Mouse (Mus musculus) MEL (cell line): Measurements from ENCODE around the gene Wdr45. TPM values are rescaled to one million over a fixed set of nuclear protein-coding genes. Genes with fewer than 3 reads are reported as not detected.

Experiments
- DNase-seq: peaks from one replicate; pipeline ENCODE4 v3.0.0; 2011; ENCODE audit warnings: low read depth, low spot score
- H3K27ac ChIP-seq: 2 replicates; pipeline ENCODE4 v1.5.1; 2012; ENCODE audit warnings: low read depth, mild to moderate bottlenecking, control low read depth, low read length, moderate library complexity; ENCODE audit not compliant: control insufficient read depth
- H3K27me3 ChIP-seq, 2 experiments: fragments of 150-350 bp in 1 of 2; sonication (generic) in 1 of 2; 2 replicates each; pipeline ENCODE4 v1.6.1; 2012; ENCODE audit warnings: low read length in 2 of 2, mild to moderate bottlenecking in 2 of 2, improper control_type of control experiment in 1 of 2, moderate library complexity in 1 of 2; ENCODE audit not compliant: insufficient read depth in 2 of 2, control insufficient read depth in 1 of 2
- H3K36me3 ChIP-seq, 2 experiments: 2 replicates each; pipeline ENCODE4 v1.6.1; 2012 to 2014; ENCODE audit warnings: low read length in 2 of 2, improper control_type of control experiment in 1 of 2, inconsistent platforms in 1 of 2, mild to moderate bottlenecking in 1 of 2; ENCODE audit not compliant: insufficient read depth in 2 of 2, control insufficient read depth in 1 of 2
- H3K4me1 ChIP-seq, 2 experiments: fragments of 150-350 bp in 1 of 2; sonication (generic) in 1 of 2; 2 replicates each; pipeline ENCODE4 v1.6.1; 2012; ENCODE audit warnings: low read length in 2 of 2, improper control_type of control experiment in 1 of 2, mild to moderate bottlenecking in 1 of 2; ENCODE audit not compliant: insufficient read depth in 2 of 2, control insufficient read depth in 1 of 2
- H3K4me3 ChIP-seq, 2 experiments: fragments of 150-350 bp in 1 of 2; sonication (generic) in 1 of 2; 2 replicates each; pipeline ENCODE4 v1.5.1; 2012; ENCODE audit warnings: low read depth in 2 of 2, low read length in 2 of 2, mild to moderate bottlenecking in 2 of 2, moderate library complexity in 2 of 2, control low read depth in 1 of 2, improper control_type of control experiment in 1 of 2; ENCODE audit not compliant: control insufficient read depth in 1 of 2, insufficient read depth in 1 of 2
- H3K79me2 ChIP-seq: 2 replicates; pipeline ENCODE4 v1.6.1; 2012; ENCODE audit warnings: mild to moderate bottlenecking, low read length, moderate library complexity; ENCODE audit not compliant: control insufficient read depth, poor library complexity, insufficient read depth
- H3K9ac ChIP-seq: 2 replicates; pipeline ENCODE4 v1.6.1; 2012; ENCODE audit warnings: low read depth, mild to moderate bottlenecking, control low read depth, low read length, moderate library complexity; ENCODE audit not compliant: control insufficient read depth, poor library complexity, severe bottlenecking
- H3K9me3 ChIP-seq: fragments of 150-350 bp; sonication (generic); replicated peaks from 2 replicates; pipeline ENCODE4 v1.6.1; 2012; ENCODE audit warnings: mild to moderate bottlenecking, low read length, improper control_type of control experiment, moderate library complexity; ENCODE audit not compliant: insufficient read depth
- CHD1 ChIP-seq: IDR thresholded peaks from 2 replicates; pipeline ENCODE4 v1.6.1; 2012; ENCODE audit warnings: low read depth, mild to moderate bottlenecking, inconsistent platforms, low read length, improper control_type of control experiment
- CHD2 ChIP-seq: IDR thresholded peaks from 2 replicates; pipeline ENCODE4 v1.6.1; 2011; ENCODE audit warnings: low read length, improper control_type of control experiment
- CTCF ChIP-seq, 3 experiments: IDR thresholded peaks in 2 of 3; conservative IDR thresholded peaks in 1 of 3; 2 replicates each; pipeline ENCODE4 v1.5.1; 2011 to 2012; ENCODE audit warnings: low read length in 3 of 3, low read depth in 2 of 3, mild to moderate bottlenecking in 2 of 3, improper control_type of control experiment in 1 of 3, inconsistent platforms in 1 of 3, mixed read lengths in 1 of 3, moderate library complexity in 1 of 3; ENCODE audit not compliant: control insufficient read depth in 1 of 3, insufficient read depth in 1 of 3, poor library complexity in 1 of 3, severe bottlenecking in 1 of 3
- E2F4 ChIP-seq: IDR thresholded peaks from 2 replicates; pipeline ENCODE4 v1.6.1; 2011; ENCODE audit warnings: low read depth, low read length, improper control_type of control experiment, borderline replicate concordance
- ELF1 ChIP-seq: IDR thresholded peaks from 2 replicates; pipeline ENCODE4 v1.6.1; 2014; ENCODE audit warnings: low read depth, mild to moderate bottlenecking, inconsistent platforms, low read length, improper control_type of control experiment, moderate library complexity
- EP300 ChIP-seq, 2 experiments: IDR thresholded peaks; 2 replicates each; pipeline ENCODE4 v1.6.1; 2011; ENCODE audit warnings: improper control_type of control experiment in 2 of 2, low read length in 2 of 2, low read depth in 1 of 2, mild to moderate bottlenecking in 1 of 2
- MAX ChIP-seq: IDR thresholded peaks from 2 replicates; pipeline ENCODE4 v1.6.1; 2011; ENCODE audit warnings: low read length, improper control_type of control experiment
- MAZ ChIP-seq: IDR thresholded peaks from 2 replicates; pipeline ENCODE4 v1.6.1; 2012; ENCODE audit warnings: low read depth, mild to moderate bottlenecking, inconsistent platforms, low read length, improper control_type of control experiment
- MXI1 ChIP-seq: IDR thresholded peaks from 2 replicates; pipeline ENCODE4 v1.6.1; 2011; ENCODE audit warnings: mild to moderate bottlenecking, low read depth, low read length, improper control_type of control experiment
- MYB ChIP-seq: IDR thresholded peaks from 2 replicates; pipeline ENCODE4 v1.6.1; 2011; ENCODE audit warnings: mild to moderate bottlenecking, low read depth, low read length, improper control_type of control experiment
- NELFE ChIP-seq: IDR thresholded peaks from 2 replicates; pipeline ENCODE4 v1.6.1; 2011; ENCODE audit warnings: low read depth, low read length, improper control_type of control experiment
- NRF1 ChIP-seq: IDR thresholded peaks from 2 replicates; pipeline ENCODE4 v1.6.1; 2014; ENCODE audit warnings: low read depth, mild to moderate bottlenecking, inconsistent platforms, low read length, improper control_type of control experiment, moderate library complexity; ENCODE audit not compliant: poor library complexity, insufficient read depth, severe bottlenecking
- POLR2A ChIP-seq, 2 experiments: IDR thresholded peaks; 2 replicates each; pipeline ENCODE4 v1.6.1; 2011 to 2012; ENCODE audit warnings: low read length in 2 of 2, mild to moderate bottlenecking in 2 of 2, control low read depth in 1 of 2, improper control_type of control experiment in 1 of 2, low read depth in 1 of 2, moderate library complexity in 1 of 2; ENCODE audit not compliant: control insufficient read depth in 1 of 2, insufficient read depth in 1 of 2, poor library complexity in 1 of 2
- POLR2AphosphoS2 ChIP-seq: IDR thresholded peaks from 2 replicates; pipeline ENCODE4 v1.6.1; 2011; ENCODE audit warnings: low read length, improper control_type of control experiment
- RAD21 ChIP-seq: IDR thresholded peaks from 2 replicates; pipeline ENCODE4 v1.6.1; 2011; ENCODE audit warnings: mild to moderate bottlenecking, low read depth, low read length, improper control_type of control experiment
- SIN3A ChIP-seq: IDR thresholded peaks from 2 replicates; pipeline ENCODE4 v1.6.1; 2012; ENCODE audit warnings: low read length, improper control_type of control experiment, inconsistent platforms
- SMC3 ChIP-seq: IDR thresholded peaks from 2 replicates; pipeline ENCODE4 v1.6.1; 2011; ENCODE audit warnings: low read depth, low read length, improper control_type of control experiment
- TAL1 ChIP-seq: IDR thresholded peaks from 2 replicates; pipeline ENCODE4 v1.6.1; 2012; ENCODE audit warnings: mild to moderate bottlenecking, inconsistent platforms, low read length, moderate library complexity, mixed read lengths
- TBP ChIP-seq: IDR thresholded peaks from 2 replicates; pipeline ENCODE4 v1.8.0; 2011; ENCODE audit warnings: low read depth, low read length, improper control_type of control experiment
- TCF12 ChIP-seq: IDR thresholded peaks from 2 replicates; pipeline ENCODE4 v1.6.1; 2014; ENCODE audit warnings: low read depth, mild to moderate bottlenecking, inconsistent platforms, low read length, improper control_type of control experiment, moderate library complexity
- UBTF ChIP-seq: IDR thresholded peaks from 2 replicates; pipeline ENCODE4 v1.6.1; 2012; ENCODE audit warnings: low read depth, mild to moderate bottlenecking, inconsistent platforms, low read length, improper control_type of control experiment, moderate library complexity, borderline replicate concordance; ENCODE audit not compliant: insufficient read depth
- USF1 ChIP-seq: IDR thresholded peaks from 2 replicates; pipeline ENCODE4 v1.6.1; 2014; ENCODE audit warnings: low read depth, mild to moderate bottlenecking, inconsistent platforms, low read length, improper control_type of control experiment, moderate library complexity
- ZC3H11A ChIP-seq: IDR thresholded peaks from 2 replicates; pipeline ENCODE4 v1.6.1; 2012; ENCODE audit warnings: low read depth, mild to moderate bottlenecking, inconsistent platforms, low read length, improper control_type of control experiment
- ZMIZ1 ChIP-seq: IDR thresholded peaks from 2 replicates; pipeline ENCODE4 v1.6.1; 2012; ENCODE audit warnings: low read depth, mild to moderate bottlenecking, inconsistent platforms, low read length, improper control_type of control experiment, moderate library complexity
- ZNF384 ChIP-seq: IDR thresholded peaks from 2 replicates; pipeline ENCODE4 v1.6.1; 2012; ENCODE audit warnings: low read depth, mild to moderate bottlenecking, inconsistent platforms, low read length, improper control_type of control experiment
- polyA plus RNA-seq, 2 experiments: library from polyadenylated mRNA; stranded (reverse) in 1 of 2; unstranded in 1 of 2; fragments of >175 nt in 1 of 2; fragments of >200 nt in 1 of 2; gene quantifications; 2 replicates each; pipeline versions ENCODE4 v1.2.1 to v1.2.4; 2012; ENCODE audit warnings: low replicate concordance in 2 of 2, low read depth in 1 of 2; ENCODE audit not compliant: insufficient read length in 2 of 2, insufficient read depth in 1 of 2, missing spikeins in 1 of 2
- total RNA-seq: library from RNA; depleted of rRNA; stranded (reverse); fragments of 300-350 nt; gene quantifications from 2 replicates; pipeline ENCODE4 v1.2.3, GENCODE M21; 2012

Gene Wdr45
- total and polyA plus RNA-seq, 3 experiments = 13.9 to 36.1 TPM; not detected in 1

- Histone ChIP-seq H3K79me2 (peaks cover 1% of the 10 kb centered on the region; the same call in 1 of the 2 replicates), H3K27ac (no peak overlapping the region), H3K4me3 (peak overlapping the region; percentile 54 to 67; a peak in 3 of 4 replicates), H3K4me1 (peaks cover 0 to 6% of the 10 kb centered on the region in 2 experiments; a peak in 1 of 4 replicates)
- DNase-seq = peak; percentile 54
- no peak for TF ChIP-seq MYB
- no peak for TF ChIP-seq EP300 (IDR thresholded peaks at IDR 0.05; ENCODE audit: low read depth in 1 of 2, low read length in 2 of 2)
- no peak for TF ChIP-seq TBP
- no peak for TF ChIP-seq USF1
- peak in 1 of 3 experiments; percentile 47; a peak in 2 of 6 replicates for TF ChIP-seq CTCF (IDR thresholded peaks at IDR 0.05 in 2 of 3, conservative IDR thresholded peaks at IDR 0.05 in 1 of 3; ENCODE audit: control insufficient read depth in 1 of 3, insufficient read depth in 1 of 3, low read depth in 2 of 3, low read length in 3 of 3, poor library complexity in 1 of 3, severe bottlenecking in 1 of 3)
- TF ChIP-seq ZNF384 = no peak
- peak; percentile 15 for TF ChIP-seq RAD21
- 0 out of 2 replicates have a peak, but pooled peaks have one; percentile 55 for TF ChIP-seq CHD1
- TF ChIP-seq SIN3A = no peak
- TF ChIP-seq NRF1 = no peak
- TF ChIP-seq MXI1 = peak; percentile 17; the same call in 1 of the 2 replicates
- peak; percentile 37 for TF ChIP-seq SMC3
- TF ChIP-seq, all 39 proteins: peak for 5
- Histone ChIP-seq H3K9me3 (no peaks in the 10 kb centered on the region), H3K9ac (no peak overlapping the region), H3K27me3 (peaks cover 0 to 4% of the 10 kb centered on the region in 2 experiments), H3K36me3 (peaks cover 0 to 3% of the 10 kb centered on the region in 2 experiments; a peak in 1 of 4 replicates)
Measured at GRCm38 (mm10) chrX:7678986-7679385, 35.1 kb upstream of the Wdr45 start.

DNA sequence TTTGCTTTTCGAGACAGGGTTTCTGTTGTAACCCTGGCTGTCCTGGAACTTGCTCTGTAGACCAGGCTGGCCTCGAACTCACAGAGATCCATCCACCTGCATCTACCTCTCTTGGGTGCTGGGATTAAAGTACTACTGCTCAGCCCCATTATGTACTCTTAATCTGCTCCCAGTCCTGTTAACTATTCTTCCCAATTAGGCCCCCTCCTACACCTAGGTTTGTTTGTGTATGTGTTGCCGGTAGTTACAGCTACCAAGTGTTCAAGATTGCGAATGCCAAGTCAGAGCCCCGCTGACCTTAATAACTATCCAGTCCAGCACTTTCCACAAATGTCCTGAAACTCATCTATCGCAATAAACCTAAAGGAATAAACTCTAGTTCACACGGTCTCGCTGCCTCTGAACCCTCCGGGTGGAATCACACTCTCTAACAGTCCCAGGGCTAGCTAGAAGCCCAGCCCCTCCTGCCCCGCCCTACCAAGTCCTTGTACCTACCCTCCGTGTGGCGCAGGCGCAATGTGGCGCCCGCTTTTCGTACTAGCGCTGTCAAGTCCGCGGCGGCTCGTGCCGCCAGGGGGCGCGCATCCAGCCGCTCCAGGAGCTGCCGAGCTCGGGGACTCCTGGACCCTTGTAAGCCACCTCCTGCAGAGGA is 34.6 kb upstream of the Wdr45 start:
- Histone ChIP-seq H3K4me3 (peak overlapping the region; percentile 54 to 67), H3K27me3 (peaks cover 4% of the 10 kb centered on the region in 2 experiments), H3K36me3 (peaks cover 0 to 3% of the 10 kb centered on the region in 2 experiments; a peak in 1 of 4 replicates), H3K9me3 (no peaks in the 10 kb centered on the region), H3K27ac (peak overlapping the region; percentile 1; the same call in 1 of the 2 replicates), H3K9ac (peak overlapping the region; percentile 65), H3K4me1 (peaks cover 0 to 6% of the 10 kb centered on the region in 2 experiments; a peak in 1 of 4 replicates), H3K79me2 (peaks cover 1% of the 10 kb centered on the region; the same call in 1 of the 2 replicates)
- TF ChIP-seq ZC3H11A (0 out of 2 replicates have a peak, but pooled peaks have one; percentile 18), MAZ (peak; percentile 48; the same call in 1 of the 2 replicates), CHD2 (no peak), NRF1 (peak; percentile 94), MXI1 (peak; percentile 34), TCF12 (0 out of 2 replicates have a peak, but pooled peaks have one; percentile 12), SIN3A (peak; percentile 57; the same call in 1 of the 2 replicates), UBTF (0 out of 2 replicates have a peak, but pooled peaks have one; percentile 75), ZMIZ1 (0 out of 2 replicates have a peak, but pooled peaks have one; percentile 57), E2F4 (no peak), CHD1 (0 out of 2 replicates have a peak, but pooled peaks have one; percentile 24), CTCF (IDR thresholded peaks at IDR 0.05 in 2 of 3, conservative IDR thresholded peaks at IDR 0.05 in 1 of 3; ENCODE audit: control insufficient read depth in 1 of 3, insufficient read depth in 1 of 3, low read depth in 2 of 3, low read length in 3 of 3, poor library complexity in 1 of 3, severe bottlenecking in 1 of 3) (peak in 2 of 3 experiments; percentile 82 to 95; a peak in 4 of 6 replicates), SMC3 (peak; percentile 75), MAX (peak; percentile 11; the same call in 1 of the 2 replicates), NELFE (peak; percentile 56), TAL1 (no peak), POLR2A (IDR thresholded peaks at IDR 0.05; ENCODE audit: control insufficient read depth in 1 of 2, insufficient read depth in 1 of 2, low read depth in 1 of 2, low read length in 2 of 2, poor library complexity in 1 of 2) (peak in 1 of 2 experiments; percentile 71; a peak in 2 of 4 replicates), ELF1 (no peak), RAD21 (peak; percentile 41), POLR2AphosphoS2 (no peak; the same call in 1 of the 2 replicates)
- peak; percentile 98 for DNase-seq
